Mouse (Mus musculus): ENCODE measurements around the gene AU040320.

- TF ChIP-seq CTCF (IDR thresholded peaks at IDR 0.05; ENCODE audit: low read depth, low read length) (no peak), POLR2A (IDR thresholded peaks at IDR 0.05; ENCODE audit: extremely low read depth, insufficient read depth, low read length) (no peak)
Measured at GRCm38 (mm10) chr4:126868699-126869098, 115.4 kb downstream of the AU040320 start.

All from liver, adult 2 months (tissue).